Mouse (Mus musculus) small intestine, adult 2 months (tissue): Measurements from ENCODE around the gene Foxn3.

Experiments
- CTCF ChIP-seq: fragments of 200-500 bp; IDR thresholded peaks from 2 replicates; pipeline ENCODE4 v1.5.1; 2012; ENCODE audit warnings: low read depth, mild to moderate bottlenecking, control low read depth, inconsistent platforms, low read length, moderate library complexity, mixed read lengths; ENCODE audit not compliant: insufficient replicate concordance, insufficient read length; ENCODE audit errors: extremely low read depth
- POLR2A ChIP-seq: fragments of 200-500 bp; IDR thresholded peaks from 2 replicates; pipeline ENCODE4 v1.6.1; 2012; ENCODE audit warnings: low read depth, mild to moderate bottlenecking, control low read depth, inconsistent platforms, low read length, moderate library complexity

DNA sequence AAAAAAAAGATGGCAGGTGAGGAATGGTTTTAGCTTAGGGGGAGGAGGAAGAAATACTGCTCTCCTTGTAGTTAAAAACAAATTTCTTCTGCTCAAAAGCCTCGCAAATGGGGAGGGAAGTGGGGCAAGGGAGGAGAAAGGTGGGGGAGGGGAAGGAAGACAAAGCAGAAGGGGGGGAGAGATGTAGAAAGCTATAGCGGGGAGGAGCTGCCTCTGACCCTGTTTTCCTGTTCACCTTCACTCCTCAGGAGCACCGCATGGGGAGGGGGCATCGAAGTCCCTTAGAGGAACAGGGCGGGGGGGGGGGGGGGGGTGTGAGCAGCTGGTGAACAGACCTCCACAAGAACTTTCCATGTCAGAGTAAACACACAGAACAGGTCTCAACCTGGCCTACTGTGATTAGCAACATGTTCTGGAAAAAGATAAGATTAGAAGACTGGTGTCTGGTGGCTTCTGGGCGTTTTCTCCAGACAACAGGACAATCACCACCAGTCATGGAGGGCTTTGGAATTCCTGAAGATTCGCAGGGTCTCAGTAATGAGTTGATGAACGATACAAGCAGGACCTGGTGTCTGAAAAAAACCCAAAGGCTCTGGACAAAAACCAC is 231.9 kb downstream of the Foxn3 start:
- TF ChIP-seq CTCF (no peak), POLR2A (no peak)
